Mouse (Mus musculus) heart, adult 2 months (tissue): ENCODE measurements around the gene Ppm1b. TPM values are rescaled to one million over a fixed set of nuclear protein-coding genes. Genes with fewer than 3 reads are reported as not detected.

Source experiments
- DNase-seq, 2 experiments: peaks; one replicate each; pipeline ENCODE4 v3.0.0; 2021
- H3K27ac ChIP-seq: fragments of 200-600 bp; 2 replicates; pipeline ENCODE4 v1.8.1; 2022
- H3K27me3 ChIP-seq: fragments of 200-500 bp; 2 replicates; pipeline ENCODE4 v1.6.1; 2012; ENCODE audit warnings: mild to moderate bottlenecking, low read length, inconsistent platforms, mixed read lengths; ENCODE audit not compliant: control insufficient read depth, insufficient read depth
- H3K36me3 ChIP-seq: fragments of 200-500 bp; 2 replicates; pipeline ENCODE4 v1.6.1; 2012; ENCODE audit warnings: low read length, inconsistent platforms; ENCODE audit not compliant: control insufficient read depth, insufficient read depth
- H3K4me1 ChIP-seq: fragments of 200-500 bp; 2 replicates; pipeline ENCODE4 v1.6.1; 2011; ENCODE audit warnings: low read length; ENCODE audit not compliant: control insufficient read depth, insufficient read depth
- H3K4me3 ChIP-seq: fragments of 200-600 bp; 2 replicates; pipeline ENCODE4 v1.8.1; 2022
- H3K79me2 ChIP-seq: fragments of 200-500 bp; replicated peaks from 2 replicates; pipeline ENCODE4 v1.6.1; 2012; ENCODE audit warnings: mild to moderate bottlenecking, inconsistent platforms, low read length, moderate library complexity, mixed read lengths; ENCODE audit not compliant: control insufficient read depth, insufficient read depth
- H3K9ac ChIP-seq: fragments of 200-500 bp; 2 replicates; pipeline ENCODE4 v1.6.1; 2012; ENCODE audit warnings: low read depth, mild to moderate bottlenecking, control low read depth, inconsistent platforms, low read length, mixed read lengths
- CTCF ChIP-seq: fragments of 200-600 bp; IDR thresholded peaks from 2 replicates; pipeline ENCODE4 v1.8.1; 2022; ENCODE audit warnings: antibody characterized with exemption, mild to moderate bottlenecking, moderate library complexity
- EP300 ChIP-seq: fragments of 200-500 bp; IDR thresholded peaks from 2 replicates; pipeline ENCODE4 v1.6.1; 2011; ENCODE audit warnings: low read depth, low read length, control low read depth; ENCODE audit not compliant: insufficient read depth
- POLR2A ChIP-seq: fragments of 200-500 bp; IDR thresholded peaks from 2 replicates; pipeline ENCODE4 v1.6.1; 2011; ENCODE audit warnings: mild to moderate bottlenecking, low read depth, low read length, control low read depth; ENCODE audit not compliant: insufficient read depth
- WGBS: fragments of 180-500 bp; shearing (Covaris S2); methylation state at CpG from one replicate; pipeline ENCODE4 v1.1.7; 2018; 5-methylcytosine and 5-hydroxymethylcytosine counted together
- intact Hi-C: fragments of 180-260 bp; cut with DNase I; formaldehyde crosslinking; loops from one replicate; pipeline ENCODE4 v1.15.1; 2025
- polyA plus RNA-seq: library from polyadenylated mRNA; depleted of rRNA; stranded (reverse); fragments of >200 nt; gene quantifications from 2 replicates; pipeline ENCODE4 v1.2.3, GENCODE M21; 2012
- total RNA-seq, 2 experiments: library from RNA; stranded (reverse); gene quantifications; 2 replicates each; pipeline ENCODE4 v1.2.3; 2021

The Ppm1b gene
- total and polyA plus RNA-seq, 3 experiments: 39.0 to 137 (median 119) TPM

GRCm38 (mm10) chr17:85038311-85038710 is 81.8 kb downstream of the Ppm1b start:
- WGBS: 79% methylated on average over 4 of the region's 4 CpGs
- H3K27me3 ChIP-seq: no peaks in the 10 kb centered on the region
- no peak for TF ChIP-seq POLR2A
- no peak for TF ChIP-seq EP300
- TF ChIP-seq CTCF: no peak
- H3K9ac ChIP-seq: no peak overlapping the region
- no peak for DNase-seq
- no peak overlapping the region for H3K4me3 ChIP-seq
- intact Hi-C loops: no loop called here
- H3K79me2 ChIP-seq: no peaks in the 10 kb centered on the region
- H3K36me3 ChIP-seq: no peaks in the 10 kb centered on the region
- no peaks in the 10 kb centered on the region for H3K4me1 ChIP-seq
- no peak overlapping the region for H3K27ac ChIP-seq

GRCm38 (mm10) chr17:85038761-85039160 is 82.2 kb downstream of the Ppm1b start:
- DNase-seq: no peak
- no peaks in the 10 kb centered on the region for H3K79me2 ChIP-seq
- H3K4me3 ChIP-seq: no peak overlapping the region
- TF ChIP-seq POLR2A (no peak), EP300 (no peak), CTCF (no peak)
- intact Hi-C loops: no loop called here
- WGBS: 93% methylated on average over 5 of the region's 5 CpGs
- no peaks in the 10 kb centered on the region for H3K27me3 ChIP-seq
- H3K4me1 ChIP-seq: no peaks in the 10 kb centered on the region
- H3K9ac ChIP-seq: no peak overlapping the region
- no peak overlapping the region for H3K27ac ChIP-seq
- H3K36me3 ChIP-seq: no peaks in the 10 kb centered on the region

GRCm38 (mm10) chr17:85040913-85041312 is 84.4 kb downstream of the Ppm1b start:
- DNase-seq: no peak
- intact Hi-C loops: no loop called here
- WGBS: 72% methylated on average over 7 of the region's 7 CpGs
- no peak for TF ChIP-seq EP300
- no peak for TF ChIP-seq CTCF
- TF ChIP-seq POLR2A: no peak
- no peaks in the 10 kb centered on the region for H3K79me2 ChIP-seq
- H3K9ac ChIP-seq: no peak overlapping the region
- no peaks in the 10 kb centered on the region for H3K27me3 ChIP-seq
- no peak overlapping the region for H3K4me3 ChIP-seq
- H3K4me1 ChIP-seq: no peaks in the 10 kb centered on the region
- no peak overlapping the region for H3K27ac ChIP-seq
- no peaks in the 10 kb centered on the region for H3K36me3 ChIP-seq

- Histone ChIP-seq H3K9ac (no peak overlapping the region), H3K79me2 (no peaks in the 10 kb centered on the region), H3K27ac (no peak overlapping the region), H3K36me3 (no peaks in the 10 kb centered on the region), H3K4me3 (no peak overlapping the region), H3K27me3 (no peaks in the 10 kb centered on the region), H3K4me1 (no peaks in the 10 kb centered on the region)
- no peak for DNase-seq
- TF ChIP-seq EP300: no peak
- no peak for TF ChIP-seq CTCF
- no peak for TF ChIP-seq POLR2A
- WGBS: 81% methylated on average over 6 of the region's 6 CpGs
- intact Hi-C loops: no loop called here
These were observed 85.9 kb downstream of the Ppm1b start for GRCm38 (mm10) chr17:85042419-85042818.

GRCm38 (mm10) chr17:85043404-85043816 is 86.9 kb downstream of the Ppm1b start:
- H3K79me2 ChIP-seq: no peaks in the 10 kb centered on the region
- H3K4me1 ChIP-seq: no peaks in the 10 kb centered on the region
- no peaks in the 10 kb centered on the region for H3K36me3 ChIP-seq
- H3K27me3 ChIP-seq: no peaks in the 10 kb centered on the region
- intact Hi-C loops: no loop called here
- H3K4me3 ChIP-seq: no peak overlapping the region
- no peak overlapping the region for H3K27ac ChIP-seq
- H3K9ac ChIP-seq: no peak overlapping the region
- WGBS: 81% methylated on average over 6 of the region's 6 CpGs
- no peak for TF ChIP-seq EP300
- no peak for TF ChIP-seq POLR2A
- no peak for TF ChIP-seq CTCF
- DNase-seq: no peak

GRCm38 (mm10) chr17:85044466-85044865 is 87.9 kb downstream of the Ppm1b start:
- intact Hi-C loops: no loop called here
- no peak overlapping the region for H3K4me3 ChIP-seq
- TF ChIP-seq CTCF (no peak), EP300 (no peak), POLR2A (no peak)
- no peak for DNase-seq
- no peaks in the 10 kb centered on the region for H3K4me1 ChIP-seq
- H3K27ac ChIP-seq: no peak overlapping the region
- no peaks in the 10 kb centered on the region for H3K27me3 ChIP-seq
- H3K36me3 ChIP-seq: no peaks in the 10 kb centered on the region
- WGBS: 91% methylated on average over 5 of the region's 5 CpGs
- H3K79me2 ChIP-seq: no peaks in the 10 kb centered on the region
- H3K9ac ChIP-seq: no peak overlapping the region
